Mouse (Mus musculus) natural killer cell, adult 2 months (primary cell): ENCODE measurements around the gene Sumo2.
"Not testable (repeated sequence)": the region's sequence is repeated elsewhere in the genome, so short reads cannot be mapped to it uniquely, and the experiment has no call there.

Source experiments
- DNase-seq, 2 experiments: peaks; one replicate each; pipeline ENCODE4 v3.0.0; 2022; ENCODE audit warnings: low spot score in 2 of 2

The Sumo2 gene

GRCm38 (mm10) chr11:115519581-115519980 lies 16.5 kb downstream of the Sumo2 start:
- DNase-seq = no peak

GRCm38 (mm10) chr11:115518693-115519092 lies 17.4 kb downstream of the Sumo2 start:
- DNase-seq = no peak

- DNase-seq = no peak
Measured at GRCm38 (mm10) chr11:115516942-115517341, 19.1 kb downstream of the Sumo2 start.

- no peak for DNase-seq
Measured at GRCm38 (mm10) chr11:115515021-115515420, 21.1 kb downstream of the Sumo2 start.

GRCm38 (mm10) chr11:115514238-115514663 lies 21.8 kb downstream of the Sumo2 start, which contains the start of gene Jpt1:
Gene Jpt1 (minus strand): TSS chr11:115514387.
- DNase-seq = peak; percentile 98 to 99

- DNase-seq = peak; percentile 21 to 30
Measured at GRCm38 (mm10) chr11:115513271-115514237, 22.5 kb downstream of the Sumo2 start.

- peak; percentile 67 to 68 for DNase-seq
Measured at GRCm38 (mm10) chr11:115512407-115513183, 23.5 kb downstream of the Sumo2 start.

- DNase-seq = no peak
Measured at GRCm38 (mm10) chr11:115512004-115512403, 24.1 kb downstream of the Sumo2 start.

GRCm38 (mm10) chr11:115511121-115511520 lies 25.0 kb downstream of the Sumo2 start:
- no peak for DNase-seq

- no peak for DNase-seq
Measured at GRCm38 (mm10) chr11:115510507-115510888, 25.6 kb downstream of the Sumo2 start.

GRCm38 (mm10) chr11:115509773-115510506 lies 26.1 kb downstream of the Sumo2 start:
- DNase-seq = no peak

GRCm38 (mm10) chr11:115508061-115508460 lies 28.0 kb downstream of the Sumo2 start:
- DNase-seq = peak; percentile 54 to 68

- DNase-seq = no peak
Measured at GRCm38 (mm10) chr11:115506586-115506985, 29.5 kb downstream of the Sumo2 start.

- no peak for DNase-seq
Measured at GRCm38 (mm10) chr11:115502636-115503035, 33.4 kb downstream of the Sumo2 start.

- DNase-seq = not testable (repeated sequence)
Measured at GRCm38 (mm10) chr11:115496559-115496958, 39.5 kb downstream of the Sumo2 start.

- no peak for DNase-seq
Measured at GRCm38 (mm10) chr11:115492387-115492786, 43.7 kb downstream of the Sumo2 start.

- peak; percentile 80 to 83 for DNase-seq
Measured at GRCm38 (mm10) chr11:115491356-115492083, 44.6 kb downstream of the Sumo2 start, which contains the start of gene Nt5c. Gene Nt5c (minus strand): TSS chr11:115491862.

- DNase-seq = no peak
Measured at GRCm38 (mm10) chr11:115490441-115491355, 45.4 kb downstream of the Sumo2 start.

- no peak for DNase-seq
Measured at GRCm38 (mm10) chr11:115488551-115489104, 47.4 kb downstream of the Sumo2 start.
